Mouse (Mus musculus): ENCODE measurements around the gene Aox2. TPM values are rescaled to one million over a fixed set of nuclear protein-coding genes. Genes with fewer than 3 reads are reported as not detected.

Gene Aox2
- total and polyA plus RNA-seq, 3 experiments, result not detected

GRCm38 (mm10) chr1:58284505-58284904 lies 6.4 kb downstream of the Aox2 start:
- H3K9ac ChIP-seq (ENCODE audit: insufficient read depth, low read depth), result no peak overlapping the region
- DNase-seq (ENCODE audit: extremely low read depth), result no peak
- H3K27ac ChIP-seq (ENCODE audit: insufficient read depth, low read depth), result no peak overlapping the region
- no peaks in the 10 kb centered on the region for H3K79me2 ChIP-seq (replicated peaks; ENCODE audit: control insufficient read depth, extremely low read depth, insufficient read depth, poor library complexity, severe bottlenecking)
- H3K9me3 ChIP-seq (replicated peaks; ENCODE audit: low read length), result no peaks in the 10 kb centered on the region
- dilution Hi-C loops (cut with MboI; ENCODE audit: extremely low pct_ligation_motif_present, extremely low pct_unique_long_range_greater_than_20kb, low sequenced_read_pairs), result no loop called here
- peaks cover 2% of the 10 kb centered on the region for H3K27me3 ChIP-seq (replicated peaks)
- no peak overlapping the region for H3K4me2 ChIP-seq (ENCODE audit: insufficient read depth, low read depth, poor library complexity, severe bottlenecking)
- in situ Hi-C loops (cut with MboI; ENCODE audit: low pct_ligation_motif_present, low pct_unique_long_range_greater_than_20kb, low sequenced_read_pairs), result loop anchor here (25.0 kb wide), 1 partner anchor 403 kb away; the partner anchor contains the start of gene Als2cr12
- peaks cover 3 to 22% of the 10 kb centered on the region in 2 experiments; a peak in 2 of 4 replicates for H3K4me1 ChIP-seq (ENCODE audit: control insufficient read depth in 1 of 2, insufficient read depth in 2 of 2)
- no peak overlapping the region for H3K4me3 ChIP-seq (replicated peaks in 1 of 3; ENCODE audit: low read depth in 2 of 3, low read length in 2 of 3, poor library complexity in 1 of 3)
- no peaks in the 10 kb centered on the region for H3K36me3 ChIP-seq (replicated peaks in 1 of 2; ENCODE audit: control insufficient read depth in 1 of 2, insufficient read depth in 1 of 2, low read length in 1 of 2)
- TF ChIP-seq USF1 (IDR thresholded peaks at IDR 0.05; ENCODE audit: low read depth, low read length) (no peak), TCF12 (IDR thresholded peaks at IDR 0.05; ENCODE audit: low read depth, low read length) (no peak), JUND (conservative IDR thresholded peaks at IDR 0.05; ENCODE audit: low read depth, low read length) (no peak), GABPA (IDR thresholded peaks at IDR 0.05; ENCODE audit: insufficient replicate concordance, low read depth, low read length) (no peak), CHD1 (IDR thresholded peaks at IDR 0.05; ENCODE audit: low read depth, low read length) (no peak), ZC3H11A (IDR thresholded peaks at IDR 0.05; ENCODE audit: low read depth, low read length) (no peak), PAX5 (IDR thresholded peaks at IDR 0.05; ENCODE audit: low read length) (no peak), RAD21 (IDR thresholded peaks at IDR 0.05; ENCODE audit: low read depth, low read length) (no peak), TBP (conservative IDR thresholded peaks at IDR 0.05; ENCODE audit: low read depth, low read length) (no peak), CTCF (conservative IDR thresholded peaks at IDR 0.05 in 1 of 2, IDR thresholded peaks at IDR 0.05 in 1 of 2; ENCODE audit: low read depth in 2 of 2, low read length in 2 of 2) (no peak), NRF1 (IDR thresholded peaks at IDR 0.05; ENCODE audit: low read depth, low read length) (no peak), ETS1 (conservative IDR thresholded peaks at IDR 0.05; ENCODE audit: low read depth, low read length) (no peak), MEF2A (IDR thresholded peaks at IDR 0.05; ENCODE audit: borderline replicate concordance, low read depth, low read length) (no peak), SMC3 (IDR thresholded peaks at IDR 0.05; ENCODE audit: low read depth, low read length) (no peak), UBTF (IDR thresholded peaks at IDR 0.05; ENCODE audit: low read depth, low read length) (no peak), BHLHE40 (IDR thresholded peaks at IDR 0.05; ENCODE audit: low read depth, low read length) (no peak), MXI1 (IDR thresholded peaks at IDR 0.05; ENCODE audit: low read depth, low read length) (no peak), EP300 (IDR thresholded peaks at IDR 0.05; ENCODE audit: low read length) (no peak), ZMIZ1 (IDR thresholded peaks at IDR 0.05; ENCODE audit: low read depth, low read length) (no peak)

GRCm38 (mm10) chr1:58288091-58288490 lies 10.0 kb downstream of the Aox2 start:
- Histone ChIP-seq H3K9ac (ENCODE audit: insufficient read depth, low read depth) (no peak overlapping the region), H3K9me3 (replicated peaks; ENCODE audit: low read length) (no peaks in the 10 kb centered on the region), H3K36me3 (replicated peaks in 1 of 2; ENCODE audit: control insufficient read depth in 1 of 2, insufficient read depth in 1 of 2, low read length in 1 of 2) (no peaks in the 10 kb centered on the region), H3K79me2 (replicated peaks; ENCODE audit: control insufficient read depth, extremely low read depth, insufficient read depth, poor library complexity, severe bottlenecking) (no peaks in the 10 kb centered on the region), H3K4me3 (replicated peaks in 1 of 3; ENCODE audit: low read depth in 2 of 3, low read length in 2 of 3, poor library complexity in 1 of 3) (no peak overlapping the region), H3K27me3 (replicated peaks) (peaks cover 2% of the 10 kb centered on the region), H3K27ac (ENCODE audit: insufficient read depth, low read depth) (no peak overlapping the region), H3K4me2 (ENCODE audit: insufficient read depth, low read depth, poor library complexity, severe bottlenecking) (no peak overlapping the region), H3K4me1 (ENCODE audit: control insufficient read depth in 1 of 2, insufficient read depth in 2 of 2) (peaks cover 3 to 14% of the 10 kb centered on the region in 2 experiments; a peak in 3 of 4 replicates)
- dilution Hi-C loops (cut with MboI; ENCODE audit: extremely low pct_ligation_motif_present, extremely low pct_unique_long_range_greater_than_20kb, low sequenced_read_pairs), result no loop called here
- no peak for DNase-seq (ENCODE audit: extremely low read depth)
- TF ChIP-seq MXI1 (IDR thresholded peaks at IDR 0.05; ENCODE audit: low read depth, low read length) (no peak), ZMIZ1 (IDR thresholded peaks at IDR 0.05; ENCODE audit: low read depth, low read length) (no peak), NELFE (IDR thresholded peaks at IDR 0.05; ENCODE audit: low read depth, low read length) (no peak), ELF1 (IDR thresholded peaks at IDR 0.05; ENCODE audit: low read depth, low read length) (no peak), MAZ (IDR thresholded peaks at IDR 0.05; ENCODE audit: low read depth, low read length) (no peak), CHD1 (IDR thresholded peaks at IDR 0.05; ENCODE audit: low read depth, low read length) (no peak), BHLHE40 (IDR thresholded peaks at IDR 0.05; ENCODE audit: low read depth, low read length) (no peak), JUND (conservative IDR thresholded peaks at IDR 0.05; ENCODE audit: low read depth, low read length) (no peak), SMC3 (IDR thresholded peaks at IDR 0.05; ENCODE audit: low read depth, low read length) (no peak), POLR2A (IDR thresholded peaks at IDR 0.05; ENCODE audit: low read depth, low read length) (no peak), USF2 (conservative IDR thresholded peaks at IDR 0.05; ENCODE audit: low read depth, low read length) (no peak), CTCF (conservative IDR thresholded peaks at IDR 0.05 in 1 of 2, IDR thresholded peaks at IDR 0.05 in 1 of 2; ENCODE audit: low read depth in 2 of 2, low read length in 2 of 2) (no peak), TCF12 (IDR thresholded peaks at IDR 0.05; ENCODE audit: low read depth, low read length) (no peak), USF1 (IDR thresholded peaks at IDR 0.05; ENCODE audit: low read depth, low read length) (no peak), MAFK (IDR thresholded peaks at IDR 0.05; ENCODE audit: insufficient replicate concordance, low read length) (no peak), ZC3H11A (IDR thresholded peaks at IDR 0.05; ENCODE audit: low read depth, low read length) (no peak), GABPA (IDR thresholded peaks at IDR 0.05; ENCODE audit: insufficient replicate concordance, low read depth, low read length) (no peak), MAX (IDR thresholded peaks at IDR 0.05; ENCODE audit: low read length) (no peak), ZKSCAN1 (IDR thresholded peaks at IDR 0.05; ENCODE audit: borderline replicate concordance, low read depth, low read length) (no peak)
- in situ Hi-C loops (cut with MboI; ENCODE audit: low pct_ligation_motif_present, low pct_unique_long_range_greater_than_20kb, low sequenced_read_pairs), result loop anchor here (25.0 kb wide), 1 partner anchor 399 kb away; the partner anchor contains the start of gene Als2cr12
